Mouse (Mus musculus) right cerebral cortex, adult 18-20 months (tissue): Measurements from ENCODE around the gene Jade2.
"Not testable (repeated sequence)": the region's sequence is repeated elsewhere in the genome, so short reads cannot be mapped to it uniquely, and the experiment has no call there.

Source experiments
- DNase-seq: peaks from one replicate; pipeline ENCODE4 v3.0.0; 2022; ENCODE audit warnings: mixed read lengths

Gene Jade2

DNA sequence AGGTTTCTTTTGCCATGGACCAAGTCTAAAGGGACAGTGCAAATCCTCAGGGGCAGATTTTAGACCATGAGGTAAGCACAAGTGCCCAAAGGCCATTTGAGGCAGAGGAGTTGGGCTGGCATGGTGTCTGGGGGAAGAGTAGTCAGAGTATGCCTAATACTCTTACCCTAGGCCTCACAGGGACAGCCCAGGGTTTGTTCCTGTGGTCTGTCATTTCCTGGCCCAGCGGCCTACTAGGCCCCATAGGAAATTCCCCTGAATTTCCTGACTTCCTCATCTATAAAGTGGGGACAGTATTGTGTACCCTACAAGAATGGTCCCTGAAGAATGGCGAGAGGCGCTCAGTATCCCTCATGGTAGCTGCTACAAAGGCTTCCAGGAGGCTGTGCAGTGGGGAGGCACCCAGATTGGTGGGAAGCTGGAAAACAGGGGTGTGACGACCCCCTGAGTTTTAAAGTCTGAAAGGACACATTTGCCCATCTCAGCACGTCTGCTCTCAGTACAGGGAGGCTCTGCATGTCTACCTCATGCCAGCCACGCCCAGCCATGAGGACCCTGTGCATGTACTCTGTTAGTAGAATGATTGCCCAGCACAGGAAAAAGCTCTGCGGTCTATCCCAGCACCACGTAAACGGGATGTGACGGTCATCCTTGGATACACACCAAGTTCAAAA lies 23.9 kb downstream of the Jade2 start:
- DNase-seq, result no peak

DNA sequence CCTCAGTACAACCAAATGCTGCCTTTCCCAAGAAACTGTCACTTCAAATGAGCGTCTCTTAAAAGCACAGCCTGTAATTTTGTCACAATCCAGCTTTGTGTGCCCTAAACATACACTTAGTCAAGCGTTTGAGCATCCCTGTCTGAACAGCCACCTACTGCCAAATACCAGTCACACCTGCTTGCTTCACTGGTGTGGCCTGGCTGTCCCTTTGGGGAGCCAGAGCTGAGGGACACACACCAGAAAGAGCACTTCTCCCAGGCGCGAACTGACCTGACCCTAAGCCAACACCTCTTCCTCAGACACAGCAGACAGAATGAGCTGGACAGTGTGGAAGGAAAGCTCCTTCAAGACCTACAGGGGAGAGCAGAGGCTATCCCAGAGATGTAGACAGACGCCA lies 24.5 kb downstream of the Jade2 start:
- DNase-seq, result no peak

DNA sequence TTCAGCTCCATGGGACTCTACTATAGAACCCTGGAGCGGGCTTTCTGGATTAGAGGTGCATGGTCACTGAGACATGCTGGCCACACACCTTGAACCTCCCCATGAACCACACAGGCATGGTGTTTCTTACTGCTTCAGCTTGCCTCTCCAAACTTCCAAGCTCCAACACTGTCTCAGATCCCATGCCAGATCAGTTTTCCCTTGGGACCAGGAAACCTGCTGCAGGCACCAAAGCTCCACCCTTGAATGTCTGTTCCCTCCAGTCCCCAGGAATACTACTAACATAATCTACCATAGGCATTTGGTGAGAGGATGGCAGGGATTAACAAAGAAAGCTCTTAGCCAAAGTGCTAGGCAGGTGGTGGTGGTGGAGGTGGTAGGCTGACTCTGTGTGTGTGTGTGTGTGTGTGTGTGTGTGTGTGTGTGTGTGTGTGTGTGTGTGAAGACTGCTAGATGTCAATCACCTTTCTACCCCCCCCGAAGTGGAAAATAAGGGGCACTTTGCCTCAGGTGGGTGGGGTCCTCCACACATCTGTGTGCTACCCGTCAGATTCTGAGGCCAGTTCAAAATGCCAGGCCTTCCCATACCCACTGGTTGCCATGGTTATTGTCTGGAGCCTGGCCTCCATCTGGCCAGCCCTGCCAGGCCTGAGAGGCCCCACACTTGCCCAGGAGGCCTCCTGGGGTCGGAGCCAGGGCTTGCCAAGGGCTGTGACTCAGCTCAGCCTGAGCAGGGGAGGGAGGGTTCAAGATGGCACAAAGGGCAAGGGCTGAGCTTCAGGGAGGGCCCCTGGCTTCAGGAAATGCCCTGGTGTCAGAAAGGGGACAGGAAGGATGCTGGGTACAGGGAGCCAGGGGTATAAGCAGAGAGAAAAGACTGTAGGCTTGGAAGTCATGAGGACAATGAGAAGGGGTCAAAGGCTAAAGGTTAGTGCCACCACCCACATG lies 25.2 kb downstream of the Jade2 start:
- DNase-seq, result no peak

DNA sequence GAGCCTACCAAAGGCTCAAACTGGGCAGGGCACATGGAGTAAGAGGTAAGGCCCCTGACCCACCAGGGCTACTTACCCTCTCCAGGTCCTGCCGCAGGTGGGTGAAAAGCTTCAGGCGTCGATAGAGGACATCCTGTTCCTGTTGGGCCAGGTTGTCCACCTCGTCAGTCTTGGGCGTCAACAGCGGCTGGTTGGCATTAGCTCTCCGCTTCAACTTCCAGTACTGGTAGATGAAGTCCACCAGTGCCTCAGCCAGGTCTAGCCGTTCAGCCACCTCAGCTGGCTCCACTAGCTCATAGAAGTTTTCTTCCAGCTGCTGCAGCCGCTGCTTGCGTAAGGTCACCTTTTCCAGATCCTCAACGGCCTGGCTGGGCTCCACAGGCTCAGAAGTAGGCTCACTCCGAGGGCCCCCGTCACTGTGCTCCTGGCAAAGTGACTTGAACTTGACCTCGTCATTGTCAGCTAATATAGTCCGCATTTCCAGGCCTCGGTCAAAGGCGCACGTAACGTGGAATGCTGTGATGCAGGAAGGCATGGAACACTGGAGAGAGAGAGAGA lies 32.5 kb downstream of the Jade2 start:
- no peak for DNase-seq

DNA sequence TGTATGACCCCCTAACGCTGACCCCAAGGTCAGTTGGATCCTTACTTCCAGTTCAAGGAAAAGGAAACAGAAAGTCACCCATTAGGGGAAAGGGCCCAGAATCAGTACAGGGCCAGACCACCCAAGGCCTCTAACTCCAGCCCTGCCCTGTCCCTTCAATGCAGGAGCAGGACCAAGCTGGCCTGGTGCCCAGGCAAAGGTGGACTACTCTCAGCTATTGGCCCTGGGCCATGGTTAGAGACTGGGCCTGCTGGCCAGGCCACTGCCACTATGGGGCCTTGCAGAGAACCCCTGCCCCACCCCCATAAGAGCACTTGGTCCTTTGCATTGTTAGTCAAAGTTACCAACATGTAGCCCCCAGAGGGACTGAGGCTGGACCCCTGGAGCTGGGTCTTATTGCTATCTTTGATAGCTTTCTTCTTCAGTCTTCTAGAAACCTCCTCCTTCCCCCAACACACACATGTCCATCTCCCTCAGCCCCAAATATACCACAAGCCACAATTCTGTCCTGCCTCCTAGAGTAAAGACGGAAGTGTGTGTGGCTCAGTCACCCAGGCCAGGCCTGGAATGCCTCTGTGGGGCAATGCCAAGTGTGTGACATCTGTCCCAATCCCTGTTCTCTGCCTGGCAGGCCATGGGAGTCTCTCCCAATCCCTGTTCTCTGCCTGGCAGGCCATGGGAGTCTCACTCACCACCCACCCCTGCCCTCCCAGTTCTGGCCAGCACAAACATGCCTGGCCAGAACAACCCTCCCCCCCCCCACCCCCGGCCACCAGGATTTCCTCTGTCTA lies 33.3 kb downstream of the Jade2 start:
- no peak for DNase-seq

DNA sequence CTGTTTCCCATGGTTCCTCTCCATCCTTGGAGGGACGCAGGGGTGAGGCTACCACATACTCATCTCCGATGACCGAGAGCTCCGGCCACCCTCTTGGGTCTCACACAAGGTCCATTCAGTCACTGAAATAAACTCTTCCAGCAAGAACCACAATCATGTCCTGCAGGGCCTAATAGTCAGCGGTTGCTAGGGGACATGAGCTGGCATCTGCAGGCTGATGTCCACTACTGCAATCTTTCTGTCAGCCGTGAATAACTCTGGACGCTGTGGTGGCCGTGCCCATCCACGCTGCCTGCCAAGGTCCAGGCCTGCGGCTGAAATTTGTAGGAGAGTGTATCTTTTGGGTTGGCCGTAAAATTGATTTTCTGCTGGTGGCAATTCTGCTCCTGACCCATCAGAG lies 34.2 kb downstream of the Jade2 start:
- no peak for DNase-seq

DNA sequence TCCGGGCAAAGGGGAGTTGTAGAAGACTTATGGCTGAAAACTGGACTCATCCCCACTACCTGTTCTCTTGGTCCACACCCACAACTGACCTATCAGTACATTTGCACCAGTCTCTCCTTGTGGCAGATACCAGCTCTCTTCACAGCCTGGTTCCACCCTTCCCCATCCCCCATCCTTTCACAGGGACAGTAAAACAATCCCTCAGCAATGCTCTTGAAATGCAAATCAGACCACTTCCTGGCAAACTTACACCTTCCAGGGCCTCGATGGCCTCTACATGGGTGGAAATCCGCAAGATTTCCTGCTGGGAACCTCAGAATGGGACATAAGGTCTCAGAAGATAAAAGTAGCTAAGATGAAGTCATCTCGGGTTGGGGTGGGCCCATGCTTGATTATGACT lies 34.7 kb downstream of the Jade2 start:
- no peak for DNase-seq

DNA sequence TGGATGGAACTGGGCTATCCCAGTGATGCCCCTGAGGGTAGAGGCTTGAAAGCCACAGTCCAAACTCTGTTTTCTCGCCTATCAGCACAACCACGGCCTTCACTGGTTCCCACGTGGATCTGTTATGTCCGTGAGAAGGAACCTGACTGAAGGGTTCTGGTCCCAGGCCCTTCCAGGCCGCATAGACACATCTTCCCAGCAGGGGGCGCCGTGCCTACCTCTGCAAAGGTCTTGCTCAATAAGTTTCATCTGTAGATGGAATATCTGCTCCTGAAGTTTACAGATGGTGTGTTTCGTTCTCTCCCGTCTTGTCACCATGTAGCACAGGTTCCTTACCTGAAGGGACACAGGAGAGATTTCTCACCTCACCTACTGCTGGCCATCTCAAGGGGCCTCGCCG lies 36.6 kb downstream of the Jade2 start:
- DNase-seq, result peak; percentile 63

DNA sequence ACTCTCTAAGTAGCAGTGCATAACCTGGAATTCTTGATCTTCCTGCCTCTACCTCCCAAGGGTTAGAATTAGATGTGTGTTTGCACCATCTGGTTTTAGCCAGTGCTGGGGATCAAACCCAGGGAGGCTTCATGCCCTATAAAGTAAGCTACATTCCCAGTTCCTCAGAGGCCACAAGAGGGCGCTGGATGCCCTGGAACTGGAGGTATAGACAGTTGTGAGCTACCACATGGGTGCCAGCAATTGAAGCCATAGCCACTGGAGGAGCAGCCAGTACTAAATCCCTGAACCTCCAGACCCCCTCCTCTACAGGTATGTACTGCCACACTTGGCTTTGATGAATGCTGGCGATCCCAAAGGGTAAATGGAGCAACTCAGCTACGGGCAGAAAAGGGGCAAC lies 37.5 kb downstream of the Jade2 start:
- peak; percentile 36 for DNase-seq

DNA sequence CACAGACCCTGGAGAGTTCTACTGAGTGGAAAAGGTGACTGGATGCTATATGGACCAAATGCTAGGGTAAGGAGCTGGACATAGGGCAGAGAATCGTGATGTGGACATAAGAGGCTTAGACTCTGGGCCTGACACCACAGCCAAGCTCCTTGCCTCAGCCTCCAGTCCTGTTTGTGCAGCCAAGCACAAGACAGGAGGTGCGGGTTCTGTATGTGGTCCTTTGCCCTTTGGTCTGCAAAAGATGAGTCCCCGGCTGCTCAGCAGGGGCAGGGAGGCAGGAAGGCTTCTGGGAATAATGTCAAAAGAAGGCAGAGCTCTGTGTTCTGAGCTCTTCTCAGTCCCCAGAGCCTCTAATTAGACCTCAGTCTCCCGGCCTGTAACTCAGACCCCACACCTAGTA lies 38.6 kb downstream of the Jade2 start:
- no peak for DNase-seq

DNA sequence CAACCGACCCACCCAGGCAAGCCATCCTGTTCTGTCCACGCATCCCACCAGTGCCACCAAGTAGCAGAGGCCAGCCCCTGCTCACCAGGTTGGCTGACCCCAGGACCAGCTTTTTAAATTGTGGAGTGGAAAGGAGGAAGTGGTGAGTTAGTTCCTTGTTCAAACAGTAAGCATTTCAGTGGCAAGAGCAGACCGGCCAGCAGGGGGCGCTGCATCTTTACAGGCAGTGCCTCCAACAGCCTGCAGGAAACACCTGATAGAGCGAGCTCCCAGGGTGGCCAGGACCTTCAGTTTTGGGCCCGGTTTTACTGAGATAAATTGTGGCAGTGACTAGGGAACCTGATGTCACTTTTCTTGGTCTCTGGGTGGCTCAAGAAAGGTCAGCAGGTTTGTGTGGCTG lies 39.7 kb downstream of the Jade2 start:
- DNase-seq, result peak; percentile 71

DNA sequence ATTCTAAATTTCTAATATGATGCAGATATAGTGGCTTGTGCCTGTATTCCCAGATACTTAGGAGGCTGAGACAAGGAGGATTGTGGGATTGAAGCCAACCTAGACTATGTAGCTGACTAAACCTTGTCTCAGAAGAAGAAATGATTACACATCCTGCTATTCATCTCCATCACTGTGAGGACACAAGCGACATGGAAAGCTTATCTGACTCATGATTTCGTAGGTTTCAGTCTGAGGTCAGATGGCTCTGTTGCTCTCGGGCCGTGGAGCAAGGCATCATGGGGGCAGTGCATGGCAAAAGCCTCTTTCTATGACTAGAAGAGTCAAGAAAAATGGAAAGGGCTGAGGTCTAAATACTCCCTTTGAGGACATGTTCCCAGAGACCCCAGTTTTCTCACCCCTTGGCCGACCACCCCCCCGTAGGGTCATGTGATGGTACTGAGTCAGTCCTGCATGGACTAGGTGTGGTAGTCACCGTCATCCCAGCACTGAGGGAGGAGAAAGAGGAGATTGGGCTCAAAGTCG lies 45.4 kb downstream of the Jade2 start:
- no peak for DNase-seq

DNA sequence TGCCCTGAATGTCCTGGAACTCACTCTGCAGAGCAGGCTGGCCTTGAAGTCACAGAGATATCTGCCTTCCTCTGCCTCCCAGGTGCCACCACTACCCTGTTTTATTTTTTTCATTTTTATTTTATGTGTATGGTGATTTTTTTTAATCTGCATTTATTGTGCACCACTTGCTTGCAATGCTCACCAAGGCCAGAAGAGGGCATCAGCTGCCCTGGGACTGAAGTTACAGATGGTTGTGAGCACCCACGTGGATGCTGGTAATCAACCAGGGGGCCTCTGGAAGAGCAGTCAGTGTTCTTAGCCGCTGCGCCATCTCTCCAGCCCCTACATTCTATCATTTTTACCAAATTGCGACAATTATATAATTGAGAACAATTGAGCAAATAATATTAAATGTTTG lies 46.2 kb downstream of the Jade2 start:
- no peak for DNase-seq

DNA sequence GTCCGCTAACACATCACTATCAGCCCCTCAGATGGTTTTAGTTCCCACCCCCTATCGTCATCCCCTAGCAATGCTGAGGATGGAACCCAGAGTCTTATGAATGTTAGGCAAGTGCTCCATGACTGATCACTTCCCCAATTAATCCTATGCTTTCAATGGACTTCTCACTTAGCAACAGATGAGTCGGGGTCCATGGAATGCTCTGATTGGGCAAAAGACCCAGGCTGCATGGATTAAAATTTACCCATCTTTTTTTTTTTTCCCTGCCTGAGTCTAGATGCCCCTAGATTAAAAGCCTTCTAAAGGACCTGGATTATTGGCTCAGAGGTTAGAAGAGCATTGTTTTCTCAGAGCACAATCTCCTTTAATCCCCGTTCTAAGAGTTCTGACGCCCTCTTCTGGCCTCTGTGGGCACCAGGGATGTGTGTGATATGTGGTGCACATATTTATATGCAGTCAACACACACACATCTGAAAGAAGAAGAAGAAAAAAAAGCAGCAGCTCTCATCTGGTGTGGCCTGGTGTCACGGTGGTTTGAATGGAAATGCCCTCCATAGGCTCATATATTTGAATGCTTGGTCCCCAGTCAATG lies 47.7 kb downstream of the Jade2 start:
- no peak for DNase-seq

DNA sequence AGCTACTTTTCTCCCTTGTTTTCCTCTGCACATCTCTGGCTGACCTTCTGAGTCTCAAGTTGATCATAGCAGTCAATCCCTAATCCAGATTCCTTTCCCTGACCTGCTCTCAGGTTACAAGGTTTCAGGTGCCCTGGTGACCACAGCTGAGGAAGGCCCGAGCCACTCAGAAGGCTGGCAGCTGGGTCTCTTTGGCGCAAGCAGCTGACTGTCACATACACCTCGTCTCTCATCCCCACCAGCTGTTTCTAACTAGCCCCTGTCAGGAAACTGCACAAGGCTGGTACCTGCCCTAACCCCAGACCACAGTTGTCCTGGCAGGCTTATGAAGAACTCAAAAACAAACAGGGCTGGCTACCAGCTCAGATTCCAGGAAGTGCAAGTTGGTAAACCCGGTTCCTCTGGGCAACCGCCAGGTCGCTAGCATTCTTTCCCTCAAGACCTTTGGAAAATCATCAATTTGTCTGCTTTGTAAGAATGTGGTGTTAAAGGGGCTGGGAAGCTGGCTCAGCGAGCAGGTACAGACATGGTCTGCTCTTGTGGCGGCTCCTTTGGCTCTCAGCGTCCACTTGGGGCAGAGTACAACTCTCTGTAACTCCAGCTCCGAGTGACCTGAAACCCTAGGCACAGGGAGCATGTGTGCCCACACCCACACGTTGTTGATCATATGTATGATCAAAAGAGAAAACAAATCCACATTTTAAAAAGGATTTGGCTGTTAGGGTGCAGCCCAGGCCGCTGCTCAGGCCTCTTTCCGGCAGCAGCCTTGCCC lies 50.2 kb downstream of the Jade2 start:
- DNase-seq, result no peak

DNA sequence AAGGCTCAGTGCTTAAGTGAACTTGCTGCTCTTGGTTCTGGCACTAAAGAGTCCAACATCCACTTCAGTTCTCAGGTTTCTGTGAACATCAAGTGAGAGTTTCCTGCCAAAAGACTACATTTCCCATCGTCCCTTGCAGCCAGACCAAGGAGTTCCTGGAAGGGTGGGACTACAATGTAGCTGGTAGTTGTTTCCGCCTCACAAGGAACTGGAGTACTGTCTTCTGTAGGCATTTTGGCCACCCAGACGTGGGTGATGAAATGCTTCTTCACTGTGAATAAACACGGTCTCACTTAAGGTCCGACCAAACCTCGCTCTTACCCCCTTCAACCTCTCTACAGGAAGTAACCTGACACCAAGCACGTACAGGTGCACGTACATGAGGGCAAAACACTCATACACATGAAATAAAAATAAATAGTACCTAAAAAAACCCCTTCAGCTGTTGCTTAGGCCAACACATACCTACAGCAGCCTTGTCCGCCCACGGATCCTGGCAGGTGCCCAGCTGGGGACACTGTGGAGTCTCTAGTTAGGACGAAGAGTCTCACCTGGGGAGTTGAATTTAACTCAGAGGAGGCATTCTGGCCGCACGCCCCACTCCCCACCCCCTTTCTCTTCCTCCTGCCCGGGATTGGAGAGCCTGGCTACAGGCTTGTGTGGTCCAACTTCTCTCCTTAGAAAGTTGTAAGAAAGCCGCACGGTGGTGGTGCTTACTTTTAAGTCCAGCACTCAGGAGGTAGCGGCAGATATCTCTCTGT lies 52.1 kb downstream of the Jade2 start:
- DNase-seq, result peak; percentile 82

DNA sequence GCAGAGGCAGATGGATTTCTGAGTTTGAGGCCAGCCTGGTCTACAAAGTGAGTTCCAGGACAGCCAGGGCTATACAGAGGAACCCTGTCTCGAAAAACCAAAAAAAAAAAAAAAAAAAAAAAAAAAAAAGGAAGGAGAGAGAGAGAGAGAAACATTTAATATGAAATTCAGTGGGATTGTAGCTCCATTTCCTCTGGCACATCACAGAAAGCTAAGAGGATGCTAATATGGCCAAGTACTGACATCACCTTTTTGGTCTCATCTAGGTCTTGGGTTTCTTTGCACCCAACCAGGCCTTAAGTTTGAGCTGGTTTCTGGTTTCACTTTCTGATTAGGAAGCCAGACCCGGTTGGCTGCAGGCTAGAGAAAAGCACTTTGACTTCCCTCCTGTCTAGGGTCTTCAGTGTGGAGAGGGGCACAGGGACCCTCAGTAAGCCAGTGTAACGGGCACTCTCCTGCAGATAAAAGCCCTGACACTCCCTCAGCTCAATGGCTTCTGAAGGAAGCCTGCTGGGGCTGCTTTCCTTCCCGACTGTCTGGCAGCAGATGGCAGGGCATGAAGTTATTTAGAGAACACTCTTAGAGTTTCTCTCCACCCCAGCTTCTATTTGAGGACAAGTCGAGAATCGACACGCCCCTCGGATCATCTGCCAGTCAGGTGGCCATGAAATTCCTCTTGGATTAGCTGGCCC lies 56.7 kb downstream of the Jade2 start:
- DNase-seq, result peak; percentile 63

DNA sequence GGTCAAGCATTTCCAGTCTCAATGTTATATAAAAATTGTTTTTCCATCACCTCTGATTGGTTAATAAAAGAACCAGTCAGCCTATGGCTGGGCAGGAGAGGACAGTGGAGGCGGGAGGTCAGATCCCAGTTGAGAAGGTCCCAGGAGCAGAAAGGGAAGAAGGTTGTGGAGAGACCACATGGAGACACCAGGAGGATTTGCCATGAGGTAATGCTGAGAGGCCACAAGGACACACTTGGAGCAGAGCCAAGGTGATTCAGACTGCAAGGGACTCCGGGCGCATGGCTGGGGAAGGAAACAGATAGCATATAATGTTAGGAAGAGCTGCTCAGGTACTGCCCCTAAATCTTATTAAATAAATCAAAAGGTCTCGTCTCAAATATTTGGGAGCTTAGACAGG lies 61.2 kb downstream of the Jade2 start:
- no peak for DNase-seq

DNA sequence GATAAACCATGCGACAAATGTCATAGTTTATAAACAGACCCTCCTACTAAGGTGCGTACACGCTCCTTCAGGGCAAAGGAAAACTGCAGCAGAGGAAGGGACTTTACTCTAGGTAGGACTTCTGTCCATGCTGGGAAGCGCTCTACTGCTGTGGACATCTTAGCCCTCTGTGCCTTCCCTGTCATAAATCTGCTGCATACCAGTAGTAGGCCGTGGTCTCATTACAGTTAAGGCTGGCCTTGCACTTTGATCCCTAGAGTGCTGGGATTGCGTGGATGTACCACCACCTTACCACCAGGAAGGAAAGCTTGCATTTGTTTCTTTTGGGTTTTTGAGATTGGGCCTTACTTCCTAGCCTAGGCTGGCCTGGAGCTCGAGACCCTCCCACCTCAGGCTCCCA lies 66.8 kb downstream of the Jade2 start:
- no peak for DNase-seq

DNA sequence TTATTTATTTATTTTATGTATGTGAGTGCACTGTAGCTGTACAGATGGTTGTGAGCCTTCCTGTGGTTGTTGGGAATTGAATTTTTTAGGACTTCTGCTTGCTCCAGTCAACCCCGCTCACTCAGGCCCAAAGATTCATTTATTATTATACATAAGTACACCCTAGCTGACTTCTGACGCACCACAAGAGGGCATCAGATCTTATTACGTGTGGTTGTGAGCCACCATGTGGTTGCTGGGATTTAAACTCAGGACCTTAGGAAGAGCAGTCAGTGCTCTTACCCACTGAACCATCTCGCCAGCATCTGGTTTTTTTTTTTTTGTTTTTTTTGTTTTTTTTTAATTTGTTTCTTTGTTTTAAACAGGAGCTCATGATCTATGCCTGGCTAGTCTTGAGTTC lies 67.7 kb downstream of the Jade2 start:
- not testable (repeated sequence) for DNase-seq
